Mouse (Mus musculus) macrophage (primary cell): ENCODE data around the gene Ccl1. TPM values are rescaled to one million over a fixed set of nuclear protein-coding genes. Genes with fewer than 3 reads are reported as not detected.

Experiments
- polyA plus RNA-seq: library from polyadenylated mRNA; stranded (reverse); fragments of 250-400 nt; gene quantifications from 3 replicates; pipeline ENCODE4 v1.2.4, GENCODE M21; 2018; ENCODE audit warnings: inconsistent platforms

Gene Ccl1
- polyA plus RNA-seq, 1 experiment from 2014 or later = not detected

Other genes starting within 250 kb of the Ccl1 start
- gene Ccl11, start 247.9 kb downstream of the Ccl1 start, polyA plus RNA-seq = not detected in 3 replicates
- 18.8 to 288 TPM (median 76.0 TPM) in 3 replicates for gene Ccl12, start 203.8 kb downstream of the Ccl1 start, polyA plus RNA-seq
- 26.9 to 107 TPM (median 52.2 TPM) in 3 replicates for gene Ccl8, start 190.5 kb downstream of the Ccl1 start, polyA plus RNA-seq
- gene Tmem132e, start 83.2 kb upstream of the Ccl1 start, polyA plus RNA-seq = not detected in 3 replicates